Mouse (Mus musculus) forelimb bud, embryonic 11.5 days (tissue): Measurements from ENCODE around the gene Polr2a.
"Not testable (repeated sequence)": the region's sequence is repeated elsewhere in the genome, so short reads cannot be mapped to it uniquely, and the experiment has no call there.

Experiments used
- DNase-seq: peaks from one replicate; pipeline ENCODE4 v3.0.0-alpha.2; 2012; ENCODE audit warnings: low read depth, low spot score

Gene Polr2a

GRCm38 (mm10) chr11:69707480-69707847 is 51.0 kb downstream of the Polr2a start:
- DNase-seq = no peak

DNA sequence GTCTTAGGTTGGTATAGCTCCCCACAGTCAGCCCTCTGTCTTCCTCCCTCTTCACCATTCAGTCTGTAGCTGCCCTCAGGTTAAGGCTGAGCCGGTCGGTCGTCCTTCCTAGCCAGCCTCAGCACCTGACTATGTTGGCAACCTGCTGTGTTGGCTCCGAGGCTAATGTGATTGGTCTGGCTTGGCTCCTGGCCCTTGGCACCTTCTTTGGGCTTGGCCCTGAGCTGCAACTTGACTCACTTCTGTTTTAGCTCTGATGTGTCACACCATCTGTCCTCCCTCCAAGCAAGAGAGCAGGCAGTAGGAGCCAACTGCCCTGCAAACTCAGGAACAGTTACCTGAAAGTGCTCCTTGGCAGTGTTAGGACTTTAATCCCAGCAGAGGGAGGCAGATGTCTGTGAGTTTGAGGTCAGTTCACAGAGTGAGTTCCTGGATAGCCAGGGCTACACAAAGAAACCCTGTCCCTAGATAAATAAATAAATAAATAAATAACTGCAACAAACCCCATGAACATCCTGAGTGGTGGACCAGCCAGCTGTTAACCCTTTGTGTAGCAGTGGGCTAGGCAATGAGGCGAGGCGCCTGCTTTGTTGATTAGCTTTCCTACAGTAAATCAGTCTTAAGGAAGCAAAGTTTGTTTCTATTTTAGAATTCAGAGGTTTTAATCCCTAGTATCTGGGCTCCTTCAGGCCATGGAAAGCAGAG is 51.5 kb downstream of the Polr2a start:
- DNase-seq = no peak

DNA sequence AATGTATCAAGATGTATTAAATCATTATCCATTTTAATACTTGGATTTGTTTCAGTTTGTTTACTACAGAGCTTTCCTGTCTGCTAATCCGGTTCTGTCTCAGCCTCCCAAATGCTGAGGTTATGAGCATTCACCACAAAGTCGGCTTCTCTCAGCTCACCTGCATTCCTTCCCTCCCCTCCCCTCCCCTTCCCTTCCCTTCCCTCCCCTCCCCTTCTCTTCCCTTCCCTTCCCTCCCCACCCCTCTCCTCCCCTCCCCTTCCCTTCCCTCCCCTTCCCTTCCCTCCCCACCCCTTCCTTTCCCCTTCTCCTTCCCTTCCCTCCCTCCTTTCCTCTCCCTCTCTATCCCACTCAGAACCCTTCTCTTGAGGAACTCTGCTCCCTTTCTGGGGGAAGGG is 53.8 kb downstream of the Polr2a start:
- no peak for DNase-seq

GRCm38 (mm10) chr11:69703814-69704612 is 54.4 kb downstream of the Polr2a start:
- DNase-seq = no peak

- not testable (repeated sequence) for DNase-seq
Measured at GRCm38 (mm10) chr11:69703381-69703780, 55.1 kb downstream of the Polr2a start.

DNA sequence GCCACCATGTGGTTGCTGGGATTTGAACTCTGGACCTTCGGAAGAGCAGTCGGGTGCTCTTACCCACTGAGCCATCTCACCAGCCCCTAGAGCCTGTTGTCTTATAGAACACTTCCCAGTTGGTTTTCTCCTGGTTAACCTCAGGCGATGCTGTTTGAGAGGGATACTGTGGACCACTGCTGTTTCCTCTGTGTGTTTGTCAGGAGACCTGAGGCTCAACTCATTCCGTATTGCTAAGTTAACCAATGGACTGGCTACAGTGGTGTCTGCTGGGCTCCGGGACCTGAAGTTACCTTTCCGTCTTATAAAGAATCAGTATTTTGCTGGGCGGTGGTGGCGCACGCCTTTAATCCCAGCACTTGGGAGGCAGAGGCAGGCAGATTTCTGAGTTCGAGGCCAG is 55.6 kb downstream of the Polr2a start:
- not testable (repeated sequence) for DNase-seq

DNA sequence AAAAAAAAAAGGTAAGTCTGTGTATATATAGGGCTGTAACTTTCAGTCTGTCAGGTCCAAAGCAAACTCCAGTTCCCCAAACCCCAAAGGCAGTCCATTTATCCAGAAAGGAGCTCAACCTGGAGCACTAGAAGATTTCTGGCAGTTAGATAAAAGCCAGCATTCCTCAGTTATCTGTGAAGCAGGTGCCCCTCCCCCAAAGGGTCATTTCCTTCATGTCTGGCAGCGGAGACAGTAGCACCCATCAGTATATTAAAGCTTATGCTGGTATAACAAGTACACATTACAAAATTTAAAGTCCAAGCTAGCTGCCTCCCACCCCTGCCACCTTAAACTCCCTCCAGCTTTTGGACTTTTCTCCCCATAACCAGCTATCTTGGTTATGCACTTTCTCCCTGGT is 58.8 kb downstream of the Polr2a start:
- no peak for DNase-seq

GRCm38 (mm10) chr11:69698574-69698973 is 59.9 kb downstream of the Polr2a start:
- DNase-seq = no peak

DNA sequence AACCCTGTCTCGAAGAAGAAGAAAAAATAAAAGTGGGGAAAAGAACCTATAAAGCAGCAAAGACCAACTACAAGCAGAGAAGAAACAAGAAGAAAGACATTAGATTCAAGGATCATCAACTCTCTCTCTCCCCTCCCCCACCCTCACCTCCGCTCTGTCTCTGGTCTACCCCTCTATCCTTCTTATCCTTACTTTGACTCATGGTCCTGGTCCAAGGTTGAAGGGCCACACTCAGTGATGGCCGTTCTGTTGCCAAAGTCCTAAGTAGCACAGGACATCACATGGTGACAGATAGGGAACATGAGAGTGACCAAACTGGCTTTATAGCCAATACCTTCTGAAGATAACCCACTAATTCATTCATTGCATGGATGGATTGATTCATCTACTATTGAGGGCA is 61.0 kb downstream of the Polr2a start:
- DNase-seq = no peak

GRCm38 (mm10) chr11:69695361-69696181 is 62.9 kb downstream of the Polr2a start, which contains the start of the genes Tnfsf12 and Tnfsfm13:
Gene Tnfsf12, minus strand, starts transcription at chr11:69695849.
Gene Tnfsfm13, minus strand, starts transcription at chr11:69696098.
- DNase-seq = no peak

GRCm38 (mm10) chr11:69695046-69695360 is 63.4 kb downstream of the Polr2a start:
- no peak for DNase-seq

GRCm38 (mm10) chr11:69693421-69693965 is 64.9 kb downstream of the Polr2a start:
- DNase-seq = no peak

- DNase-seq = no peak
Measured at GRCm38 (mm10) chr11:69692863-69693262, 65.6 kb downstream of the Polr2a start.

DNA sequence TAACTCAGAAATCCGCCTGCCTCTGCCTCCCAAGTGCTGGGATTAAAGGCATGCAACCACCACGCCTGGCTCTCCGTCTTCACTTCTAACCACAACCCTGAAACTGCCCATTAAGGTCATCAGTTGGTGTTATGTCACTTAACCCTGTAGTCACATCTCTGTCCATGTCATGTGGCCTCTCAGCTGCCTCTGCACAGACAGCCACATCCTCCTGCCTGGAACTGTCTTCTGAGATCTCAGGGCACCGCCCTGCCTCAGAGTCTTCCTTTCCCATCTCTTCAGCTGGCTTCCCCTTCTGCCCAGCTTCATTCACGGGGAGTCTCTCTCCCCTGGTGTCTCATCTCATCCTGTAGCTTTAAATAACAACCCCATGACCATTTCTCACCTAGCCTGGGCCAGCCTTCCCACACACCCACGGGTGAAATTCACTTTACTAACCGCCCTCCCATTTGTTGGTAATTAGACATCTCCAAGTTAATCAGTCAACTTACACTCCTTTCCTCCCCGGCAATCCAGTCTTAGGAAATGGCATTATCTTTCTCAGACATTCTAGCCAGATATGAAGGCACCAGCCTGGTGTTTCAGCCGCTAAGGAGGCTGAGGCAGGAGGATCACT is 66.1 kb downstream of the Polr2a start:
- no peak for DNase-seq

GRCm38 (mm10) chr11:69689891-69690290 is 68.5 kb downstream of the Polr2a start:
- DNase-seq = no peak

GRCm38 (mm10) chr11:69687061-69687460 is 71.4 kb downstream of the Polr2a start:
- DNase-seq = no peak

DNA sequence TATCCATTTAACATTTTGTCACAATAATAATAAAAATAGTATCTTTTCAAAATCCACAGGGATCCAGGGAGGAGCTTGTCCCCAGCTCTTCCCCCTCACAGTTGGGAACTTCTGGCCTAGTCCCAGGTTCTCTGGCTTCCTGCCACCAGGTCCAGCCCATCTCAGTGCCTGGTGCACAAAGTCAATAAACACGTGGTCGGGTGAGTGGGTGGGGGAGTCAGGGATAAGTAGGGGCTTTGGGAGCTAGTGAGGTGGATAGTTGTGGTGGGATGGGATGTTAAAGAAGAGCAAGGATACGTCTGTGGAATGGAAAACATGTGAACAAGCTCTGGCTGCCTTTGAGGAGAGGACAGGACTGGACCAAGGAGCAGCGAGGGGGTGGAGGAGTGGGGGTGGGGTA is 72.1 kb downstream of the Polr2a start:
- no peak for DNase-seq

GRCm38 (mm10) chr11:69685526-69686148 is 72.8 kb downstream of the Polr2a start, which contains the start of gene Tnfsf13:
Gene Tnfsf13, minus strand, starts transcription at chr11:69685784.
- no peak for DNase-seq

DNA sequence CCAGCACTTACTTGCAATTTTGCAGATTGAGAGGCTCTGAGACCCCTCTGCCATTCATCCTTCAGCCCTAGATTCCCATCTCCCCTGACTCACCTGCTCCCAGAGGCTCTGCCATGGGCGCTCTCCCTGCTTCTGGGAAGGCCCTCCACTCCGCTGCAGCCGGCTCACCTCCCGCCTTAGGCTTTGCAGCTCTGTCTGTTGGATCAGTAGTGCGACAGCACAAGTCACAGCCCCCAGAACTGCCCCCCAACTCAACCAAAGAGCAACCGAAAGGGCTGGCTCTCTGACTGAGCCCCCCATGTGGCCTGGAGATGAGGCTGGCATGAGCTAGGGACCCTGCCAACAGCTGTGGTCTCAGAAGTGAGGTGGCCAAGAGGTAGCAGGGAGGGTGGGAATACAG is 73.5 kb downstream of the Polr2a start:
- DNase-seq = no peak

- no peak for DNase-seq
Measured at GRCm38 (mm10) chr11:69684128-69684745, 74.2 kb downstream of the Polr2a start.
